Mouse (Mus musculus): ENCODE results near the gene Scarf1.

DNA sequence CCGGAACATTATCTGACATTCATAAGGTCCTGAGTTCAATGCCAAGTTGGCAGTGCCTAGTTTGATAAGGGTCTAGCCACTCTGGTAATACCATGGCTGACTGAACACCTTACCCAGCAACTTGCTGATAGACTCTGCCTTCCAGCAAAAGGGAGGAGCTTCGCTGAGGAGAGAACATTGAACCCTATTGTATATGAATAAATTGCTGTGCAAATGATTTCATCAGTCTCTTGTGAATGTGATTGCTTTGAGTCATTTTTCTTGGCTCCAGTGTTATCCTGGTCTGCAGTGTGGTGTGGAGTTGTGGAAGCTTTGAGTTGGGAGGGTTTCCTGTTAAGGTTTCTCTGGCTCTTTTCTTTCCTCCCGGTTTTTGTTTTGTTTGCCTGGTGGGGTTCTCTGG is 42.7 kb upstream of the Scarf1 start:
- TF ChIP-seq CTCF (IDR thresholded peaks at IDR 0.05; ENCODE audit: control insufficient read depth, insufficient read depth, insufficient read length) (no peak), MYOD1 (IDR thresholded peaks at IDR 0.05; ENCODE audit: control insufficient read depth, insufficient read length, low read depth) (no peak), MYOG (IDR thresholded peaks at IDR 0.05; ENCODE audit: control insufficient read depth, extremely low read depth, insufficient read length) (no peak)
